Mouse (Mus musculus): Measurements from ENCODE around the gene C77080. TPM values are rescaled to one million over a fixed set of nuclear protein-coding genes. Genes with fewer than 3 reads are reported as not detected.

Gene C77080
- polyA plus RNA-seq (2016; fragmentation: Nextera tagmentation; extraction: Ambion mirVana): 5.2 and 5.6 TPM in 2 replicates

GRCm38 (mm10) chr4:129261196-129261595, at the start of gene C77080:
TSS of gene C77080 (minus strand) at chr4:129261404.
- H3K36me3 ChIP-seq: no peaks in the 10 kb centered on the region
- H3K4me1 ChIP-seq: peaks cover 29% of the 10 kb centered on the region
- H3K27me3 ChIP-seq: no peaks in the 10 kb centered on the region
- H3K4me3 ChIP-seq: no peak within 1 kb of the TSS
- H3K9ac ChIP-seq: no peak within 1 kb of the TSS
- H3K27ac ChIP-seq: 0 out of 2 replicates have a peak within 1 kb of the TSS, but pooled peaks have one; percentile 46
- H3K9me3 ChIP-seq: no peaks in the 10 kb centered on the region
- no peak for ATAC-seq (ENCODE audit: insufficient number of reproducible peaks, insufficient read depth, low FRiP score, low TSS enrichment)
- WGBS: 6% methylated on average over 3 of the region's 4 CpGs
- H3K4me2 ChIP-seq (replicated peaks): peak within 1 kb of the TSS; percentile 13; the same call in 1 of the 2 replicates

DNA sequence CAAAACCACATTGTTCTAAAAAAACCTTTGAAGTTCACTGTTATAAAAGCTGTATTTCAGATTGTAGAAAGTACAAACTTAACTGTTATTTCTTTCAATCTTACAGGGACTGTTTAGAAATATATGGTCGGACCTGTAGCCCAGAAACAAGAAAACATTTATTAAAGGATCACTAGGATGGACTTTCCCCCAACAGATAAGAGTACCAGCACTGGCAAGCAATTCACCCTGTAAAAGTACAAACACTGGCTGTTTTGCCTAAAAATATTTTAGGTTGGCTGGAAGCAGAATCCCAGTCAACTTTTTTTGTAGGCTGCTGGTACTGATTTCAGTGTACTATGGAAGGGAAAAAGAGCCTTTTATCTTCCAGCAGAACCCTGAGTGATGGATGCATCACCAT, 46.7 kb upstream of the C77080 start:
- no peak overlapping the region for H3K4me2 ChIP-seq (replicated peaks)
- H3K4me3 ChIP-seq: no peak overlapping the region
- H3K27me3 ChIP-seq: no peaks in the 10 kb centered on the region
- H3K36me3 ChIP-seq: peaks cover 63% of the 10 kb centered on the region
- H3K4me1 ChIP-seq: no peaks in the 10 kb centered on the region; the same call in 1 of the 2 replicates
- no peak overlapping the region for H3K9ac ChIP-seq
- no peak for ATAC-seq (ENCODE audit: insufficient number of reproducible peaks, insufficient read depth, low FRiP score, low TSS enrichment)
- no peaks in the 10 kb centered on the region for H3K9me3 ChIP-seq
- 95% methylated on average over 1 of the region's 1 CpGs for WGBS
- no peak overlapping the region for H3K27ac ChIP-seq

- Histone ChIP-seq H3K36me3 (peaks cover 34% of the 10 kb centered on the region), H3K27me3 (no peaks in the 10 kb centered on the region), H3K4me1 (peaks cover 2% of the 10 kb centered on the region; the same call in 1 of the 2 replicates), H3K4me3 (no peak overlapping the region), H3K9ac (no peak overlapping the region), H3K27ac (no peak overlapping the region), H3K9me3 (peaks cover 8% of the 10 kb centered on the region), H3K4me2 (replicated peaks) (no peak overlapping the region)
- 62% methylated on average over 1 of the region's 1 CpGs for WGBS
- ATAC-seq (ENCODE audit: insufficient number of reproducible peaks, insufficient read depth, low FRiP score, low TSS enrichment): no peak
Measured at GRCm38 (mm10) chr4:129304306-129304705, 43.1 kb upstream of the C77080 start.

- Histone ChIP-seq H3K36me3 (peaks cover 30% of the 10 kb centered on the region), H3K4me1 (peaks cover 7% of the 10 kb centered on the region; the same call in 1 of the 2 replicates), H3K4me3 (no peak overlapping the region), H3K9me3 (peaks cover 8% of the 10 kb centered on the region), H3K4me2 (replicated peaks) (no peak overlapping the region), H3K9ac (no peak overlapping the region), H3K27ac (no peak overlapping the region), H3K27me3 (no peaks in the 10 kb centered on the region)
- no peak for ATAC-seq (ENCODE audit: insufficient number of reproducible peaks, insufficient read depth, low FRiP score, low TSS enrichment)
- WGBS: 81% methylated on average over 9 of the region's 9 CpGs
Measured at GRCm38 (mm10) chr4:129303816-129304215, 42.6 kb upstream of the C77080 start.

- WGBS: 50% methylated on average over 5 of the region's 5 CpGs
Measured at GRCm38 (mm10) chr4:129303401-129303800, 42.2 kb upstream of the C77080 start.

DNA sequence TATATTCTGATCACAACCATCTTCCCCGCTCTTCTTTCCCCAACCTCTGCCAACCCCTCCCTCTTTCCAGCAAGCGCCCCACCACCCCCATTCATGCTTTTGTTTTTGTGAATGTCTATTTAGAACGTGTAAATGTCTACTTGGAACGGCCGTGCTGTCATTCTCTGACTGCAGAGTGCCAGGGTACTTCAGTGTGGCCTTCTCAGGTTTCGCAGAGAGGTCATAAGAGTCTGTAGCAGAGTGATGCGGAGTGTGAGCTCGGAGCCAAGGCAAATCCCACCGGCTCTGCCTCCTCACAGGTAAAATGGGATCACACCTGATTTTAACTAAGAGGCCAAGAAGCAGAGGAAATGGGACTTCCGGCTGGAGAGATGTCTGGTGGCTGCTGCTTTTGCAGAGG, 37.9 kb upstream of the C77080 start:
- 44% methylated on average over 10 of the region's 10 CpGs for WGBS

More at GRCm38 (mm10) chr4:129303401-129303800, 42.2 kb upstream of the C77080 start:
- Histone ChIP-seq H3K4me3 (no peak overlapping the region), H3K27ac (no peak overlapping the region), H3K4me2 (replicated peaks) (no peak overlapping the region), H3K36me3 (peaks cover 26% of the 10 kb centered on the region), H3K9me3 (peaks cover 8% of the 10 kb centered on the region), H3K9ac (no peak overlapping the region), H3K4me1 (peaks cover 8% of the 10 kb centered on the region; the same call in 1 of the 2 replicates), H3K27me3 (no peaks in the 10 kb centered on the region)
- no peak for ATAC-seq (ENCODE audit: insufficient number of reproducible peaks, insufficient read depth, low FRiP score, low TSS enrichment)

DNA sequence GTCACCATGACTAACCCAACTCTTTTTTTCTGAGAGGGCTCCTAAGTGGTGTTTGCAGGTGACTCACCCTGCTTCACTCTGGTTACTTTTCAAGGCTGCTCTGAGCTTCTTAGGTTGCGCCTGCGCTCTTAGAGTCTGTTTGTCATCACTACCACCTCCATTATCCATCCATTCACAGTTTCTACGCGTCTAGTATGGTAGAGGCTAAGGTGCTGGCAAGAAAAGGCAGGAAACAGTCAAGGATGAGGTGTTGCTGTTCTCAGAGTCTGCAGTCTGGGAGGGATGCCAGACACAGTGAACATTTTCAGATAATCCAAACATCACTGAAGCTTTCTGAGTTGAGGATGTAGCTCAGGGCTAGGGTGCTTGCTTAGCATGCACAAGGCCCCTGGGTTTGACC, 36.5 kb upstream of the C77080 start:
- Histone ChIP-seq H3K9ac (no peak overlapping the region), H3K27ac (0 out of 2 replicates have a peak overlapping the region, but pooled peaks have one; percentile 14), H3K9me3 (peaks cover 8% of the 10 kb centered on the region), H3K4me3 (no peak overlapping the region), H3K4me2 (replicated peaks) (no peak overlapping the region), H3K36me3 (no peaks in the 10 kb centered on the region), H3K27me3 (peaks cover 11% of the 10 kb centered on the region; the same call in 1 of the 2 replicates), H3K4me1 (peaks cover 13% of the 10 kb centered on the region; the same call in 1 of the 2 replicates)
- ATAC-seq (ENCODE audit: insufficient number of reproducible peaks, insufficient read depth, low FRiP score, low TSS enrichment): no peak
- WGBS: 89% methylated on average over 4 of the region's 4 CpGs

More for the DNA sequence above, 37.9 kb upstream of the C77080 start:
- H3K4me2 ChIP-seq (replicated peaks): no peak overlapping the region
- ATAC-seq (ENCODE audit: insufficient number of reproducible peaks, insufficient read depth, low FRiP score, low TSS enrichment): no peak
- no peak overlapping the region for H3K9ac ChIP-seq
- no peak overlapping the region for H3K4me3 ChIP-seq
- H3K27me3 ChIP-seq: 0 out of 2 replicates have a peak, but pooled peaks cover 3% of the 10 kb centered on the region
- no peaks in the 10 kb centered on the region for H3K36me3 ChIP-seq
- no peak overlapping the region for H3K27ac ChIP-seq
- H3K9me3 ChIP-seq: peaks cover 8% of the 10 kb centered on the region
- peaks cover 8% of the 10 kb centered on the region; the same call in 1 of the 2 replicates for H3K4me1 ChIP-seq

GRCm38 (mm10) chr4:129296066-129296465, 34.9 kb upstream of the C77080 start:
- no peaks in the 10 kb centered on the region for H3K36me3 ChIP-seq
- 84% methylated on average over 7 of the region's 7 CpGs for WGBS
- H3K27ac ChIP-seq: no peak overlapping the region
- no peak overlapping the region for H3K4me3 ChIP-seq
- H3K27me3 ChIP-seq: peaks cover 11% of the 10 kb centered on the region; the same call in 1 of the 2 replicates
- H3K4me2 ChIP-seq (replicated peaks): no peak overlapping the region
- peaks cover under 1% of the 10 kb centered on the region; the same call in 1 of the 2 replicates for H3K9me3 ChIP-seq
- no peak overlapping the region for H3K9ac ChIP-seq
- ATAC-seq (ENCODE audit: insufficient number of reproducible peaks, insufficient read depth, low FRiP score, low TSS enrichment): no peak
- H3K4me1 ChIP-seq: peaks cover 13% of the 10 kb centered on the region; the same call in 1 of the 2 replicates

GRCm38 (mm10) chr4:129295188-129295587, 34.0 kb upstream of the C77080 start:
- WGBS: 69% methylated on average over 2 of the region's 2 CpGs
- ATAC-seq (ENCODE audit: insufficient number of reproducible peaks, insufficient read depth, low FRiP score, low TSS enrichment): no peak
- H3K27ac ChIP-seq: no peak overlapping the region

DNA sequence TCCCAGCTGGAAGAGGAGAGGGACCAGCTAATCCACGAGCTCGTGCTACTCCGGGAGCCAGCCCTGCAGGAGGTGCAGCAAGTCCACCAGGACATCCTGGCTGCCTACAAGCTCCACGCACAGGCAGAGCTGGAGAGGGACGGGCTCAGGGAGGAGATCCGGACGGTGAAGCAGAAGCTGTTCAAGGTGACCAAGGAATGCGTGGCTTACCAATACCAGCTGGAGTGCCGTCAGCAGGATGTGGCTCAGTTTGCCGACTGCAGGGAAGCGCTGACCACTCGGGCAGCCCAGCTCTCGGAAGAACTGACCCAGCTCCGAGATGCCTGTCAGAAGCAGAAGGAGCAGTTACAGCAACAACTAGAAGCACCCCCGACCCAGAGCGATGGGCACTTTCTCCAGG, 32.5 kb upstream of the C77080 start:
- H3K9ac ChIP-seq: peak overlapping the region; percentile 28; the same call in 1 of the 2 replicates
- peak overlapping the region; percentile 33 for H3K4me2 ChIP-seq (replicated peaks)
- 18% methylated on average over 16 of the region's 16 CpGs for WGBS
- H3K27ac ChIP-seq: no peak overlapping the region
- peaks cover 6% of the 10 kb centered on the region; the same call in 1 of the 2 replicates for H3K4me1 ChIP-seq
- H3K36me3 ChIP-seq: no peaks in the 10 kb centered on the region
- no peak overlapping the region for H3K4me3 ChIP-seq
- no peaks in the 10 kb centered on the region for H3K9me3 ChIP-seq
- no peak for ATAC-seq (ENCODE audit: insufficient number of reproducible peaks, insufficient read depth, low FRiP score, low TSS enrichment)
- H3K27me3 ChIP-seq: peaks cover 11% of the 10 kb centered on the region; the same call in 1 of the 2 replicates

More at GRCm38 (mm10) chr4:129295188-129295587, 34.0 kb upstream of the C77080 start:
- Histone ChIP-seq H3K27me3 (peaks cover 11% of the 10 kb centered on the region; the same call in 1 of the 2 replicates), H3K9me3 (no peaks in the 10 kb centered on the region), H3K36me3 (no peaks in the 10 kb centered on the region), H3K4me2 (replicated peaks) (no peak overlapping the region), H3K9ac (no peak overlapping the region), H3K4me3 (no peak overlapping the region), H3K4me1 (peaks cover 13% of the 10 kb centered on the region; the same call in 1 of the 2 replicates)

DNA sequence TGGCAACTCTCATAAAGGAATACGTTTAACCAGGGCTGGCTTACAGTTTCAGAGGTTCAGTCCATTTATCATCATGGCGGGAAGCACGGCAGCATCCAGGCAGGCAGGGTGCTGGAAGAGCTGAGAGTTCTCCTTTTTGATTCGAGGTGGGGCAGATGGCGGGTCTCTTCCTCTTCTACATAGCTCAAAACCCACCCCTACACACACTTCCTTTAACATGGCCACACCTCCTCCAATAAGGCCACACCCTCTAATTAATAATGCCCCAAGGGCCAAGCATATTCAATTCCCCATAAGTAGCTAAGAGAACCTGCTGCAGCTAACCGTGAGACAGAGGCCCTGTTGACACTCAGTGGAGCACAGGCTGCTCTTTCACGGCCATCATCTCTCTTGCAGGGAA, 31.6 kb upstream of the C77080 start:
- ATAC-seq (ENCODE audit: insufficient number of reproducible peaks, insufficient read depth, low FRiP score, low TSS enrichment): no peak
- peaks cover 17% of the 10 kb centered on the region; the same call in 1 of the 2 replicates for H3K27me3 ChIP-seq
- H3K4me3 ChIP-seq: no peak overlapping the region
- peaks cover 7% of the 10 kb centered on the region for H3K4me1 ChIP-seq
- no peaks in the 10 kb centered on the region for H3K9me3 ChIP-seq
- H3K9ac ChIP-seq: no peak overlapping the region
- H3K27ac ChIP-seq: no peak overlapping the region
- H3K4me2 ChIP-seq (replicated peaks): no peak overlapping the region
- WGBS: 62% methylated on average over 7 of the region's 7 CpGs
- H3K36me3 ChIP-seq: no peaks in the 10 kb centered on the region

DNA sequence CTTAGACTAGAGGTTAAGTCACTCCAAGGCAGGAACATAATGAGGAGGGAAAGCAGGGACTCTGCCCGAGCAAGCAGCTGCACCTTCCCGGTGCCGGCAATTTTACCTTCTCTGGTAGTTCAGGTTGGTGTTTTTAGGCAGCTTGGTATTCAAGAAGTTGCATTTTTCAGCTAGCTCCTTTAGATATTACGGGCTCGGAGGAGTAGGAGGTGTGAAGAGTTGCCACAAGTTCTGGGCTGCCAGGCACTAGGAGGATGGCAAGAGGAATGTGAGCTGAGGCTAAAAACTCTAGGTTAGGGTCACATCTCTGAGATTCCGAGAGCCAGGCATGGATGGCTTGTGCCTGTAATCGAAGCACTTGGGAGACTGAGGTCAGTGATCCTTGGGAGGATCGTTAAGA, 28.5 kb upstream of the C77080 start:
- peaks cover 41% of the 10 kb centered on the region for H3K27me3 ChIP-seq
- H3K36me3 ChIP-seq: no peaks in the 10 kb centered on the region
- WGBS: 88% methylated on average over 8 of the region's 8 CpGs
- H3K4me1 ChIP-seq: peaks cover 21% of the 10 kb centered on the region
- H3K9ac ChIP-seq: no peak overlapping the region
- no peak for ATAC-seq (ENCODE audit: insufficient number of reproducible peaks, insufficient read depth, low FRiP score, low TSS enrichment)
- no peak overlapping the region for H3K27ac ChIP-seq
- no peak overlapping the region for H3K4me2 ChIP-seq (replicated peaks)
- no peaks in the 10 kb centered on the region for H3K9me3 ChIP-seq
- H3K4me3 ChIP-seq: no peak overlapping the region
